Mouse (Mus musculus) olfactory bulb, adult 2 months (tissue): ENCODE results near the gene Zfr.

ENCODE experiments used
- CTCF ChIP-seq: fragments of 200-500 bp; IDR thresholded peaks from 2 replicates; pipeline ENCODE4 v1.5.1; 2012; ENCODE audit warnings: low read depth, mild to moderate bottlenecking, low read length, moderate library complexity; ENCODE audit not compliant: insufficient read depth
- POLR2A ChIP-seq: fragments of 200-500 bp; IDR thresholded peaks from 2 replicates; pipeline ENCODE4 v1.6.1; 2012; ENCODE audit warnings: mild to moderate bottlenecking, low read depth, low read length, moderate library complexity; ENCODE audit not compliant: insufficient read depth

GRCm38 (mm10) chr15:12216798-12217197 is 99.2 kb downstream of the Zfr start:
- TF ChIP-seq CTCF (no peak), POLR2A (no peak)
